Mouse (Mus musculus): ENCODE measurements at regions not wholly inside any gene's neighbourhood (a gene's known extent, or its start where the extent isn't known, plus 50 kb on each side); places are given as distances from the start of the nearest gene placed in this dataset.

GRCm38 (mm10) chr6:101837563-101837962 is 459.9 kb upstream of the Pdzrn3 start:
- no peak for TF ChIP-seq CTCF (IDR thresholded peaks at IDR 0.05; ENCODE audit: low read depth)
- TF ChIP-seq EP300 (IDR thresholded peaks at IDR 0.05; ENCODE audit: low read depth), result no peak
